Mouse (Mus musculus) fibroblast of lung, adult 2 months (primary cell): ENCODE measurements around the gene Wipi1.

Source experiments
- DNase-seq: peaks from one replicate; pipeline ENCODE4 v3.0.0-alpha.2; 2011; ENCODE audit warnings: low read depth

The Wipi1 gene

DNA sequence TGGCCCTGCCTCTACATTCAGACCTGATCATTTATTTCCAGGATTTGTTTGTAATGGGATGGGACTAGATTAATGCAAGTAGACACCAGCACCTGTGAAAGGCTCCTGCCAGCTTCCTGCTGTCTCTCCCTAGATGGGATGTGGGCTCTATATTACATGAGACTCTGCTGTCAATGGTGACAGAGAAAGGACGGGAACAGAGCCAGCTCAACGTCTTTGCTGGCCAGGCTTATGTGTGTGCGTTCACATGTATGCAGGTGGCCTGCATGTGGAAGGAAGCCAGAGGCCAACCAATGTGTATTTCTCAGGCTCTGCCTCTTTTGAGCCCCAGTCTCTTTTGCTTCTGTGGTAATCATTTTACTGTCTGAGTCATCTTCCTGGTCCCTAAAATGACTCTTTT is 33.2 kb downstream of the Wipi1 start:
- DNase-seq = no peak

DNA sequence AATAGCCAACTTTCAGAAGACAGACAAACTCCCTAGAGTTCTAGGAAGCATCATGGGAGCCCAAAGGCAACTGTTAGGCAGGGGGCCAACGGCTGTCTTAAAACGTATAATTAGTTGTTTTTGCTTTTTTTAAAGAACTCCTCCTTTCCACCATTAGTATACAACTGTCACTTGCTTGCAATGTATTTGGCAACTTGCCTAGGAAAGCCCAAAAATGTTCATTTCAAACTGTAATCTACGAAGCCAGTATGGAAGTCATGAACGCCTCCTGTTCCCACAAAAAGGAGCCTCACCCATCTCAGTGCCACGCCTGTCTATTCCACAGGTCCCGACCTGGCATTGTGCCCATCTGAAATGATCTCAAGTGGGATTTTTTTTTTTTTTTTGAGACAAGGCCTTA is 35.9 kb downstream of the Wipi1 start:
- DNase-seq = no peak

DNA sequence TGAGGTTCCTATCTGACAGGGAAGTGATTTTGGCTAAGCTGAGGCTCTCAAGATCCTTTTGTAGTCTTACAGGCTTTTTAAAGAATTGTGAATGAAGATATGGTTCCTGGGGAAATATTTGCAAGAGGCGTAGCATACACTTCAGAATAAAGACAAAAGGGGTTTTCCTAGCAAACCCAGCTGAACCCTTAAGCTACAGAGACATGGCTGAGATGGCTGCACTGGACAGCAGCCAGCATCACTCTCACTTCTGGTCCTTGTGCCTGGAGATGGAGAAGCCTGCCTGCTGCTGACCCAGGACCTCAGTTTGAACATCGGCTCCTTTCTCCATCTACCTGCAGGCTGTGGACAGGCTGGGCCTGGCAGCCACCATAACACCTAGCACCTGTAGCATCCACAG is 37.2 kb downstream of the Wipi1 start:
- DNase-seq = no peak

- DNase-seq = no peak
Measured at GRCm38 (mm10) chr11:109572051-109572450, 39.7 kb downstream of the Wipi1 start.

- DNase-seq = no peak
Measured at GRCm38 (mm10) chr11:109569809-109570208, 42.0 kb downstream of the Wipi1 start.

- no peak for DNase-seq
Measured at GRCm38 (mm10) chr11:109569007-109569618, 42.7 kb downstream of the Wipi1 start.

DNA sequence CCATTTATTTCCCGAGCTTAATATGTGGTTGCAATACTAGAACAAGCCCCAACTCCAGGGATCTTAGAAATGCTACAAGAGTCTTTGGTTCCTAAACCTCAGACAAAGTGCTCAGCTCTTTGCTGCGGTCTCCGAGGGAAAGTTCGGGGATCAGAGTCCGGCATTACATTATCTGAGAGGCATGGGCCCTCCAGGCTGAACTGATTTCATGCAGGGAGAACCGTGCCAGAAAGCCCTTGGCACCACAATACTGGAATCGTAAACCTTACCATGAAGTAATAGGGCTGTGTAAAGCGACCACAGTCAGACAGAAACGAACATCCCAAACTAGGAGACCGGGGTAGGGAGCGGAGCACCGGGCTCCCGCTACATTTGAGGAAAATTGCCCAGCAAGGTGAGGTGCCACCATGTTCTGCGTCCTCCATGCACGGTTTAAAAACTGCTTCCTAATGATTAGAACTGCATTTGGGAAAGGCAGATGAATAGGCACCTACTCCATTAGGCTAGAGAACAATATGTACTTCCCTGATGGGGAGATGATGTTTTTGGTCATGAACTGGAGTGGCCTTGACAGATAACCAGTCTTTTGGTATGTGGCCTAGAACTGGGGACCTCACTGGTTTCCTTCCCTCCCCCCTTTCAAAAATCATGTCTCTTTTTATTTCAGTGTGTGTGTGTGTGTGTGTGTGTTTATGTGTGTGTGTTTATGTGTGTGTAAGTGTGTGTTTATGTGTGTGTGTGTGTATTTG is 47.1 kb downstream of the Wipi1 start:
- DNase-seq = no peak

DNA sequence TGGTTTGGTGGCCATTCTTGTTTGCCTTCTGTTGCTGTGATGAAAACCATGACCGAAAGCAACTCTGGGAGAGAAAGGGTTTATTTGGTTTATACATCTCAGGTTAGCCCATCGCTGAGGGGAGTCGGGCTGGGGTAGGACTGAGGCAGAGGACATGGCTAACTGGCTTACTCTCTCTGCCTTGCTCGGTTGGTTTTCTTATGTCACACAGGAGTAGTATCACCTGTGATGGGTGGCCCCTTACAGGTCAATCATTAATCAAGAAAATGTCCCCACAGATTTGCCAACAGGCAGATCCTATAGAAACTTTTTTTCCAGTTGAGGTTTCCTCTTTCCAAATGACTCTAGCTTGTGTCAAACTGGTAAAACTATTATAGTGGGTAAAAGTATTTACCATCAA is 48.1 kb downstream of the Wipi1 start:
- no peak for DNase-seq

- no peak for DNase-seq
Measured at GRCm38 (mm10) chr11:109561445-109561844, 50.3 kb downstream of the Wipi1 start.

DNA sequence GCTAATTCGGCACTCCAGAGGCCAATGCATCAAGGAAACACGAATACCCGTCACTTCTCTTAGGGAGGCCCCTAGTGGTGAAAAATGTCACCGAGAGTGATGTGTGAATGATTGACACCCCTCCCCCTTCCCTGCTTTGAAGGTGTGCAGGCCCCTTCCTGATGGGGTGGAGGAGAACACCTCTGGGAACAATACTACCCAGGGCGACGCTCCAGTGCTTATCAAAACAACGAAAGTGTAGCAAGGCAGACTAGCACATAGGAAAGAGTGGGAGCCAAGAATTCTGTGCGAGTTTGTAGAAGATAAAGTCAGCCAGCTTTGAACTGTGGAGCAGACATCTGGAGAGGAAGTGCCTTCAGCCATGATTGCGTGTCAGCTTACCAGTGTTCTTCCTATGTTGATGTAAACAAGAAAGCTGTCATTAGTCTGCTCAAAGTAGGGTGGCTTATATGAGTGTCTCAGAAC is 50.9 kb downstream of the Wipi1 start:
- no peak for DNase-seq

GRCm38 (mm10) chr11:109559241-109559640 is 52.5 kb downstream of the Wipi1 start:
- DNase-seq = no peak

DNA sequence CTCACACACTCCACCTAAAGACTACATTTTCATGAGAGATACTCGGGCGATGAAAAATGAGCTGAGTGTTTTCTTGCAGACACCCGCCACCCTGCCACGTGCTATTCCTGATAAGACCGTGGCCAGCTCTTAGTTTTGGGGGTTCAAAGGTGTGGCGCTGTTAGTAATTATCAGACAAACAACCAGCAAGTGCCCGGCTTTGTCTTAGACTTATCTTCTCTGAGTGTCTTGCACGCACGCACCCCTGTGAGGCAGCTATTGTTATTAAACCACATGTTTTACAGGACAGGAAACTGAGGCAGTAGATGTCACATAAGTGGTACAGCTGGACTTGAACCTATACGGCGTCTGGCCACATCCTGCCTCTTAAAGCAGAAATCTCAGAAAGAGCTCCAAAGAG is 54.3 kb downstream of the Wipi1 start:
- DNase-seq = no peak

- no peak for DNase-seq
Measured at GRCm38 (mm10) chr11:109556130-109556529, 55.6 kb downstream of the Wipi1 start.

DNA sequence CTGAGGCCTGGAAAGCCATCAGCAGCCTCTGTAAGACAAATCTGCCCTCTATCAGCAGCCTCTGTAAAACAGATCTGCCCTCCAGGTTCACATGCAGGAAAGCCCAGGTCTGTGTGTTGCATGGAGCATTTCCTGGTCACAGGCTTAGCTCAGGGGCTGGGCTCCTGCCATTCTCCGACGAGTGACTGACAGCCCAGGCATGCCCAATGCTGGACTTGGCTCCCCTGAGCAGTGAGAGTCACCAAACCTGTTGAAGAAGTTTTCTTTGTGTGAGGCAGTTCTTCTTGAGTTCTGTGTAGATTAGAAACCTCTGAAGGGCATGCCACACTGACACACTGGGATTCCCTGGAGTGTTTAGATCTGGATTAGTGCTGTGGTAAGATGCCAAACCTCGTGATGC is 57.3 kb downstream of the Wipi1 start:
- DNase-seq = no peak

DNA sequence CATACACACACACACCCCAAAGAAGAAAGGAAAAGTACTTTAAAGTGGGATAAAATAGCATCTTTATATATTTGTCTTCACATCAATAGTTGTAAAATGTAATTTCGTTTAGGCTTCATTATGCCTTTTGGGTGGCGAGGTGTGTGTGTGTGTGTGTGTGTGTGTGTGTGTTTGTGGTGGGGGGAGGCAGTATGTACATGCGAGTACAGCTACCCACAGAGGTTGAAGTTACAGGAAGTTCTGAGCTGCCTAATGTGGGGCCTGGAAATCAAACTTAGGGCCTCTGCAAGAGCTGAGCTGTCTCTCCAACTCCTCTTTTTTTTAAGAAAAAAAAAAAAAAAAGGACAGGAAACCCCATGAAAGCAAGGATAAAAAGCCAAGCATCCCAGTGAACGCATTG is 57.8 kb downstream of the Wipi1 start:
- DNase-seq = no peak

DNA sequence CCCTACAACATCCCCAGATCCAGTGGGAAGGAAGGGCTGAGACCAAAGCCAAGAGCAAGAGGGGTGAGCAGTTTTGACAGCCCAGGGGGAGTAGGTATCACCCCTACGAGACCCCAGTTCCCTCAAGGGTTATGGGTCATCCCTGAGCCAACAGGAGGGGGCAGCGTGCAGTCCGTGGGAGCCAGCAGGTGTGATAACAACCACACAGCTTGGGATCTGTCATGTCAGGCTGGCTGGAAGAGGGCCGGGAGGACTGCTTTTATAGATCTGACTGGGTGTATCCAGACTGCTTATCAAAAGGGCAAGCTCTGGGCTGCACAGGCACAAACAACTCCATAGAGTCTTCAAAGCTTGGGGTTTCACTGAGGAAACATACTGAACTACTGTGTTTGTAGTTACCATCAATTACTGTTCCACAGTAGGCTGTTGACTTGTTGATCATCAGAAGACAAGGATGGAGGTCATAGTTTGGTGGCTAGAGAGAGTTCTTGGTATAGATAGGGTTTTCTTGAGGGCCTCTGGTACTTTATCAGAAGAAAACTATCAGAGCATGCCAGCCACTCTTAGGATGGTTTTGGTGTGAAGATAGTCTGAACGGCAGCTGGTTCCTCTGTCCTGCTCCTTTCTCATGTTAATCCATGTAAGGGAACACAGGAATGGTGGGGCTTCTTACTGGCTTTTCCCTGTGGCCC is 62.0 kb downstream of the Wipi1 start:
- DNase-seq = no peak

- DNase-seq = no peak
Measured at GRCm38 (mm10) chr11:109547652-109548051, 64.1 kb downstream of the Wipi1 start.

DNA sequence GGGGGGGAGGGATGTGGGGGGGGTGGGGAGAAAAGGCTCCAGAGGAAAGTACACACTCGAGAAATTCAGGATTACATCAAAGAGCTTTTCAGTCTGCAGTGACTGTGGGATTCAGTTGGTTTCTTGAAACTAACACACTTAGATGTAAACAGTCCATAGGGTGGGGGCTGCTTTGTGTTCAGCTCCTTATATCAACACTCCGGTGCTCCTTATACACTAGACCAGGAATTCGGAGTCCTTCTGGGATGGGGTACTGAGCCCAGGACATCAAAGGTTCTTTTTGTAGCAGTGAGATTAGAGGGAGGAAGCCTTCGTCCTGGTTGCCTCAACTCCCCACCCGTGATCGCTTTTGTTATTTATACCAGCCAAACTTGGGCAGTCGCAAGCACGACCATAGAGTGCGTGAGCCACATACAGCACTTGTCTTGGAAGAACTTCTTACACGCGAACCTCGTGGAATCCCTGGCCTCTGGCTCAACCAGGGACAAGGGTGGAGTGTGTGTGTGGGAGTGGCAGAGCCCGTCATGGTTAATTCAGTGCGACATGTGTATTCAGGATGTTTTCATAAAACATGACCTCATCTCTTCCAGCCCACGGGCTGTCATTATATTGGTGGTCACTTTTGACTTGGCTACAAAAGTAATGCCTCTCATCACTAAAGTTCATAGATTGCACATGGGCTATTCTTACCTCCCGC is 65.3 kb downstream of the Wipi1 start:
- no peak for DNase-seq

DNA sequence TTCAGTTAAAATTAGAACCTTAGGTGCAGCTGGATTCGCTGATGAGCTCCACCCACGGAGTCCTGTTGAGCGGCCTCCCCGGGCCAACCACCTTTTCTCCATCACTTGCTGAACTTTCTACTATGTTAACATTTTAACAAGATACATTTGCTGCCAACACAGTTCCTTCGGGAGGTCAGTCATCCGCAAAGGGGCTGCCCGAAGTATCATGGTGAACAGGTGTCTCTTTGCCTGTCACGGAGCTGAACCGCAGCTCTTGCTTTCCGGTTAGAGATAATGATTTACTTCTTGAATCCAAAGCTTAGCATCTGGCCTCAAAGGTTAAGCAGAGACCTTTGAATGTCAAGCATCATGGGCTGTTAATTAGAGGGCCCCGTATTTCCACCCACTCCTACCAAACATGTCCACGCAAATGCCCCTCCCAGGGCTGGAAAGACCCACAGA is 66.0 kb downstream of the Wipi1 start:
- no peak for DNase-seq

- no peak for DNase-seq
Measured at GRCm38 (mm10) chr11:109545265-109545664, 66.5 kb downstream of the Wipi1 start.

DNA sequence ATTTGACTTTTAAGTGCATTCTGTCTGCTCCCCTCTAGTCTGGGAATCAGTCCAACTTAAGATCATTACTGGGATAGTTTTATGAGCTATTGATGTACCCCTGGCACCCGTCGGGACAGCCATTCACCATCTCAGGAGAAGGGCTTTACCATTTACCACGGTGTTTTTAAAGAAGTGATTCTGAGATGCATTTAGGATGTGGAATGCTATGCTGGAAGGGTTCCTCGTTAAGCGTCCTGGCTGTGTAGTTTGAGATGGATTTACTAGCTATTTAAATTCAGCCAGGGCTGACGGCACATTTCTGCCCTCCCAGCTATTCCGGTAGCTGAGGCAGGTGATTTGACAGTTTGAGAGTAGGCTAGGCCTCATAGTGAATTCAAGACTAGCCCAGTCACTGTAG is 67.3 kb downstream of the Wipi1 start:
- no peak for DNase-seq

- DNase-seq = no peak
Measured at GRCm38 (mm10) chr11:109543466-109543865, 68.3 kb downstream of the Wipi1 start.

GRCm38 (mm10) chr11:109539290-109539689 is 72.5 kb downstream of the Wipi1 start:
- no peak for DNase-seq
